Mouse (Mus musculus) cortical plate, adult 2 months (tissue): ENCODE measurements at regions not wholly inside any gene's neighbourhood (a gene's known extent, or its start where the extent isn't known, plus 50 kb on each side); places are given as distances from the start of the nearest gene placed in this dataset.

Source experiments
- H3K27ac ChIP-seq: fragments of 200-500 bp; 2 replicates; pipeline ENCODE4 v1.5.1; 2012; ENCODE audit warnings: low read length, control low read depth, inconsistent platforms; ENCODE audit not compliant: insufficient read depth
- H3K4me1 ChIP-seq: fragments of 200-500 bp; 2 replicates; pipeline ENCODE4 v1.6.1; 2011; ENCODE audit warnings: low read length; ENCODE audit not compliant: control insufficient read depth, insufficient read depth
- H3K4me3 ChIP-seq: fragments of 200-500 bp; 2 replicates; pipeline ENCODE4 v1.5.1; 2011; ENCODE audit warnings: mild to moderate bottlenecking, low read length, control low read depth; ENCODE audit not compliant: insufficient read depth
- CTCF ChIP-seq: fragments of 200-500 bp; IDR thresholded peaks from 2 replicates; pipeline ENCODE4 v1.5.1; 2011; ENCODE audit warnings: mild to moderate bottlenecking, control low read depth, low read length; ENCODE audit not compliant: insufficient read depth; ENCODE audit errors: extremely low read depth
- POLR2A ChIP-seq: fragments of 200-500 bp; IDR thresholded peaks from 2 replicates; pipeline ENCODE4 v1.6.1; 2011; ENCODE audit warnings: mild to moderate bottlenecking, low read length, control low read depth; ENCODE audit not compliant: insufficient read depth; ENCODE audit errors: extremely low read depth

DNA sequence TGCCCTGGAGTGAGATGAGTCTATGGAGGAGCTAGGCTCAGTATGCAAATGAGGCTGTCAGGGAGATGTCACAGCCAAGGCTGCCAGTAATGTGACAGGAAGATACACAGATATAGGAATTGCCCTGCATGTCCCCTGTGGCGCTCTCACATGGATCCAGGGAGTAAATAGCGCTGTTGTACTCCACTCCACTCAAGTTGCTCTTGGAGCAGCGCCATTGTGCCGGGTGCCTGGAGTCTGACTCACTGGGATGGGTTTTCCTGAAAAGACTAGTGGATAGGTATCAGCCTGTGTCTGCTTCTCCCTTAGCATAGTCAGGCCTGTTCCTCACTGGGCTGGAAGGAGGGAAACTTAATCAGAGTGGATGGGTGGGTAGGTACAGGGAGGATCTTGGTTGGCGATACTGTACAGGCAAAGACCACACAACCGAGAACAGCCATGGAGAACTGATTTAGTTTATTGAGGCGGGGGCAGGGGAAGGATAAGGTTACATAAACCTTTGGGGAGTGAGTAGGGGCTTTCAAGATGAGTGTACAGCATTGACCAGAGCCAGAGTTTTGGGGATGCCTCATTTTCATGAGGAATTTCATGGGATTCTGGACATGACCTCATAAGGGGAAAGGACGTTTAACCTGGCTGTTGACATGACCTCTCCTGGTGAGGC, 497.5 kb upstream of the Kcnab2 start:
- no peaks in the 10 kb centered on the region for H3K4me1 ChIP-seq
- no peak overlapping the region for H3K27ac ChIP-seq
- no peak overlapping the region for H3K4me3 ChIP-seq
- TF ChIP-seq CTCF (no peak), POLR2A (no peak)

DNA sequence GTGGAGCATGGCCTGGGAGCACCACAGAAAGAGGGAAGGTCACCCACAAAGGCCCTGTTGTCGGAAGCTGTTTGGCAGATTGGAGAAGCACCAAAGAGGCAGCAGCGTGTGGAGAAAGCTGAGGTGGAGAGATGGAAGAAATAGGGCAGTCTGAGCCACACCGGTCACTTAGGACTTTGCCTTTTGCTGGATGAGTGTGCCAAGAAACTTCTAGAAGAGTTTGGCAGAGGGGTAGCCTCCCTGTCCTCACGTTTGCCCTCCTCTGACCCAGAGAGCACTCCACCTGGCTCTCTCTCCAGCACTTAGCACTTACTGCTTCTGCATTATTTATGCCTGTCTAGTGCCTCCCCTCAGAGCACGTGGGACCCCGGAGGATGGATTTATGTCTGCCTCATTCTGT, 485.3 kb upstream of the Kcnab2 start:
- no peak for TF ChIP-seq POLR2A
- TF ChIP-seq CTCF: no peak
- no peak overlapping the region for H3K27ac ChIP-seq
- H3K4me1 ChIP-seq: peaks cover 2% of the 10 kb centered on the region
- H3K4me3 ChIP-seq: no peak overlapping the region

DNA sequence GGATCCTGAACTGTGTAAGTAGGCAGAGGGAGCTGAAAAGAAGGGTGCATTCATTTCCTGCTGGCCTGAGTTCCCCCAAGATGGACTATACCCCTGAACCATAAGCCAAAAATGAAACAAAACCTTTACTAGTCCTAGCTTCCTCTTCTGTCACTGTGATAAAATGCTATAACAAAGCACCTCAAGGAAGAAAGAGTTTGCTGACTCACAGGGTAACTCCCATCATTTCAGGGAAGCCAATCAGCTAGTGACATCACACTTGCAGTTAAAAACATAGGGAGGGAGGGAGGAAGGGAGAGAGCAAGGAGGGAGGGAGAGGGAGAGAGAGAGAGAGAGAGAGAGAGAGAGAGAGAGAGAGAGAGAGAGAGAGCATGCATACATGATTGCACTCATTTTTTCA, 484.5 kb upstream of the Kcnab2 start:
- H3K27ac ChIP-seq: no peak overlapping the region
- H3K4me3 ChIP-seq: no peak overlapping the region
- peaks cover 2% of the 10 kb centered on the region for H3K4me1 ChIP-seq
- TF ChIP-seq CTCF (no peak), POLR2A (no peak)

DNA sequence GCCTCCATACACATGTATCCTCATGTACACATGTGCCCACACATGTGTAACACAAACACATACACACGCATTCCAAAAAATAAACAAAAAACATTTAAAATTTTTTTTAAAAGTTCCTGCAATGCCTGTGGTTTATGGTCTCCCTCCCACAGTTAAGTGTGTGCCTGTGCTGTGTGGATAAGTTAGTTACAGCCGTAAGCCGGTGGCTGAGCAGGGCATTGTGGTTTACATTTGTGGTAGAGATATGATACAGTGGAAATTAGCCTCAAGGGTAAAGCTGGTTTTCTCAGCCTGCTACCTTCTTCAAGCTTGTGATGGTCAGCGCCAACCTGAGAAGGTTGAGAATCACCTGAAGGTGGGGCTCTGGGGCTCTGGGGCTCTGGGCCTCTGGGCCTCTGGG, 484.0 kb upstream of the Kcnab2 start:
- no peak overlapping the region for H3K27ac ChIP-seq
- H3K4me3 ChIP-seq: no peak overlapping the region
- no peaks in the 10 kb centered on the region for H3K4me1 ChIP-seq
- no peak for TF ChIP-seq CTCF
- TF ChIP-seq POLR2A: no peak

DNA sequence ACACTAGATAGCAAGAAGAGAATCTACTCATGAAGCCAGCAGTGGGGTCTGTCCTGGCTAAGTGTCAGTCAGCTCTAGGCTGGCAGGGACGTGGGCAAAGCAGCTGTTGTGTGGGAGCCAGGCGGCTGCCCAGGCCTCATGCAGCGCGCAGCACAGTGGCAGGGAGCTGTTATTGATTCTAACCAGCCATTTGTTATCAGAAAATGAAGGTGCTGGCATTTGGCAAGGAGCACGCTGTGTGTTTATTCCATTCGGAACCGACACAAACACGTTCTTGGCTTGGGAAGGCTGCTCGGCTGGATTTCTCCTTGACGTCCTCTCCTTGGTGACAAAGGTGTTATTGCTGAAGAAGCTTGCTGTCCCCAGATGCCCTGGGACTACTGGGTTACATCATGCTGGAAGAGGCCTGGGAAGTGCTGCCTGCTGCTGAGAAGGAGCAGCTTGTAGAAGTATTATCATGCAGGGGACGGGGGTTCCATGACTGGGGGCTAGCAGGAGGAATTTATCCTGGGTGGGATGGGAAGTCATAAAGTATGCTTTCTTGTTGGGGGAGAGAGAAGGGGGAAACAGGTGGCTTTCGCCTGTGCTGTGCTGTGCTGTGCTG, 482.1 kb upstream of the Kcnab2 start:
- TF ChIP-seq CTCF: no peak
- no peak for TF ChIP-seq POLR2A
- H3K4me3 ChIP-seq: no peak overlapping the region
- no peaks in the 10 kb centered on the region for H3K4me1 ChIP-seq
- no peak overlapping the region for H3K27ac ChIP-seq

DNA sequence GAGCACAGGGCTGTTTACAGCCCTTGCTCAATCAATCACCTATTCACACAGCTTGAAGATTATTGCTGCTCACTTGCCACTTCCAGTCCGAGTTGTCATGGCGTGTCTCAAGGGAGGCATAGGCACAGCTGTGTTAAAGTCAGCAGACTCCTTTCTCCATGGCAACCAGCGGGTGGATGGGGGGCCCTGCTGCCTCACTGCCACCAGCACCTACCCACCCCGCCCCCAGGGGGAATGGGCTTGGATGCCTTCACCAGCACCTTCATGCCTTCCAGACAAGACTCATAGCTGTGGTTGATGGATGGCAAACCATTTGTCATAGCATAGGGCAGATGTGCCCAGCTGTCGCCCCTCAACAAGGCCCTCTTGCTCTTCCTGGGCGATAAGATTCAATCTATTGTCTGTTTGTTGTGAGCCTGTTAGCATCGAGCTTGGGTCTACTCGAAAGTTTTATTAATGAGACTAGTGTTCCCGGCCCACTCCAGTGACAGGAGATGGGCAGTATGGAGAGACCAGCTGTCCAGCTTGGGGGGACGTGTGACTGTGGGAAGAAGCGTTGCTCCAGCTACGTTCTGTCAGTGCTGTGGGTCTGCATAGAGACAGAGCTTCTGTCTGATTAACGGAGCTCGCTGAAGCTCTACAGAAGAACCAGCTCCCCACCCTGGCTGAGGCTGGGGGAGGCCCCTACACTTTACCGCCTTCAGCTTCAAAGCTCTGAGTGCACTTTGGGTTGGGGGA, 475.7 kb upstream of the Kcnab2 start:
- TF ChIP-seq CTCF (no peak), POLR2A (no peak)
- Histone ChIP-seq H3K4me3 (no peak overlapping the region), H3K4me1 (no peaks in the 10 kb centered on the region), H3K27ac (no peak overlapping the region)

DNA sequence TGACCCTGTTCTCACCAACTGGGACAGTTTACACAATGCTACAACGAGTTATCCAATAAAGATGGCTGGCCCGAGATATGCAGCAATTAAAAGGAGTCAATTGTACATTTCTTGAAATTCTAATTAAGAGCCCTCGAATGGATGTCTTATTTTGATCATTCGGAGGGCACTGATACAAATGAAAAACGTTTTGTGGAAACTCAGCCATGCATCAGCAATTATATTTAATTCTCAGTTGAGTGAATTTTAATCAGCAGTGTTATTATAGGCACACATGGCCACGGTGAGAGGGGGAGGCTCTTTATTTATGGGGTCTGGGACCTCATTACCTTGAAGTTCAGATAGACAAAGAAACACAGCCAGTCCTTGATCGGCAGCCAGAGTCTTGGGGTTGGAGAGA, 471.3 kb upstream of the Kcnab2 start:
- H3K4me1 ChIP-seq: no peaks in the 10 kb centered on the region
- TF ChIP-seq CTCF (no peak), POLR2A (no peak)

DNA sequence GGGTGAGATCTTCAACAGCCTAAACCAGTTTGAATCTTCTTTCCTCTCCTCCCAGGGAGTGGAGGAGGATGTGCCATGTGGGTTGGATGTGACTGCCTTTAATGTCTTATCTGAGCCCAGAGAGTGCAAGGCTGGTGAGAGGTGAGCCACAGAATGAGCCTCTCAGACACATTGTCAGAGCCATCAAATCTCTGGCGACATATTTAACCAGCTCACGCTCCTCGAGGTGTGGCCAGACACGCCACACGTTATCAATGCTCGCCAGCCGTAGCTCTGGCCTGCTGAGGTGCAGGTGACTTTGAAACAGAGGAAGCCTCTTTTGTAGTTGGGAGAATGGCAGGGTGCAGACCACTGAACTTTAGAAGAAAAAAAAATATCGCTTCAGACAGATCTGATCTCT, 463.5 kb upstream of the Kcnab2 start:
- no peak overlapping the region for H3K27ac ChIP-seq
- TF ChIP-seq CTCF: no peak
- no peak overlapping the region for H3K4me3 ChIP-seq
- no peaks in the 10 kb centered on the region for H3K4me1 ChIP-seq

More for the DNA sequence above, 471.3 kb upstream of the Kcnab2 start:
- no peak overlapping the region for H3K27ac ChIP-seq
- no peak overlapping the region for H3K4me3 ChIP-seq

DNA sequence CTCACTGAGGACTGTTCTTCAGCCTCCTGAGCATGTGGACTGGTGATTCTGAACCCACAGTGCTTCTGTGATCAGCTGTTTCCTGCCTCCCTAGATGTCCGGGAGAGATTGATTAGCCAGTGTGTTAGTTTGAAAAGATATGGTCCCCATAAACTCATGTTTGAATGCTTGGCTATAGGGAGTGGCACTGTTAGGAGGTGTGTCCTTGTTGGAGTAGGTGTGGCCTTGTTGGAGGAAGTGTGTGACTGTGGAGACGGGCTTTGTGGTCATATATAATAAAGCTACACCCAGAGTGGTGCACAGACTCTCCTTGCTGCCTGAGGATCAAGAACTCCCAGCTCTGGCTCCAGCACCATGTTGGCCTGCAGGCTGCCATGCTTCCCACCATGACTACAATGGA, 458.9 kb upstream of the Kcnab2 start:
- Histone ChIP-seq H3K27ac (no peak overlapping the region), H3K4me3 (no peak overlapping the region), H3K4me1 (no peaks in the 10 kb centered on the region)
- TF ChIP-seq POLR2A (no peak), CTCF (no peak)

DNA sequence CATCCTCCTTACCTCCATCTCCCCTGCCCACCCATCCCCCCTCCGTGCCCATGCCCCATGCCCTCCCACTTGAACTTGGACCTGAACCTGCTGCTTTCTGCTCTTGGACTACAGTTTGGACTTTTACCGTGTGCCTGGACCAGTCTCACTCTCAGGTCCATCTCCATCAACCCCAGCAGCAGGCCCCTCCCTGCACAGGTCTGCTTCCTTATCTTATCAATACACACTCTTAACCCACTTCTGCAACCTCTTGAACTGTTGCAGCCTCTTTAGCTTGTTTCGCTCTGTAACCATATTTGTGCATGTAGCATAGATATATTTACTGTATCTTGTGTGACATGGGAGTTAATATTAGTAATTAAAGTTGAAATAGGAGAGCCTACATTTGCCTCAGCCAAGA, 457.8 kb upstream of the Kcnab2 start:
- no peak overlapping the region for H3K27ac ChIP-seq
- TF ChIP-seq CTCF: no peak
- H3K4me1 ChIP-seq: no peaks in the 10 kb centered on the region
- no peak overlapping the region for H3K4me3 ChIP-seq
